In genomic region chr9:57439522-57440295, GRCm38 (mm10) we compare ENCODE assay signal across 8 mouse cellular contexts. TPM values are rescaled to one million over a fixed set of nuclear protein-coding genes. Genes with fewer than 3 reads are reported as not detected.
DNase-seq lines count a peak whose midpoint lies in the region; ATAC-seq lines count a peak whose summit lies in the region.

TSS of gene Ppcdc (minus strand) at chr9:57440124.

- peak within 1 kb of the TSS; percentile 81 for H3K27ac ChIP-seq in hindbrain, embryonic 15.5 days (replicated peaks)

- 3% methylated on average over 32 of the region's 32 CpGs for WGBS in hindbrain, embryonic 15.5 days

- peaks cover 28% of the 10 kb centered on the region for H3K36me3 ChIP-seq in hindbrain, embryonic 15.5 days

- peak within 1 kb of the TSS; percentile 72 for H3K4me2 ChIP-seq in hindbrain, embryonic 15.5 days

- peaks cover 6% of the 10 kb centered on the region for H3K4me1 ChIP-seq in hindbrain, embryonic 15.5 days (replicated peaks)

- peak; percentile 96 for ATAC-seq in hindbrain, embryonic 15.5 days (ENCODE audit: low FRiP score, low read depth)

- peak; percentile 95 for DNase-seq in T-cell, adult 2 months (ENCODE audit: low spot score)
- peak; percentile 88 to 90 for DNase-seq in cerebellum, postnatal 36 days
- peak; percentile 91 to 96 for DNase-seq in frontal cortex, postnatal 36 days (ENCODE audit: low spot score in 2 of 2)
- DNase-seq in left cerebral cortex, adult 11 months (ENCODE audit: low spot score) = peak; percentile 92
- DNase-seq in lung, postnatal 4 days = peak; percentile 93 to 94
- peak; percentile 89 for DNase-seq in retina, postnatal 7 days (ENCODE audit: low read depth, low spot score)
- DNase-seq in urinary bladder, adult 2 months (ENCODE audit: low spot score) = peak; percentile 73

- peak within 1 kb of the TSS; percentile 55 for H3K4me3 ChIP-seq in hindbrain, embryonic 15.5 days

- H3K27me3 ChIP-seq in hindbrain, embryonic 15.5 days = no peaks in the 10 kb centered on the region

- no peaks in the 10 kb centered on the region for H3K9me3 ChIP-seq in hindbrain, embryonic 15.5 days

- H3K9ac ChIP-seq in hindbrain, embryonic 15.5 days = peak within 1 kb of the TSS; percentile 66

RNA-seq across cellular contexts. Expression of gene Ppcdc, which starts in this region (rescaled TPM):
- polyA plus RNA-seq in hindbrain, embryonic 15.5 days (2015; fragmentation: Nextera tagmentation; extraction: Ambion mirVana) = 20.3 and 21.3 TPM in 2 replicates
- 47.1 and 75.2 TPM in 2 replicates for polyA plus RNA-seq in urinary bladder, adult 2 months (2012; rRNA removed)

Comparison
In these comparisons a context has a peak if more than half of its experiments do, and no peak if none do; other contexts are left out.
1. Peak in every context shown above with its lines: DNase-seq, ATAC-seq, H3K4me3 ChIP-seq and H3K27ac ChIP-seq.